Mouse (Mus musculus): ENCODE data around the gene Gm597. TPM values are rescaled to one million over a fixed set of nuclear protein-coding genes. Genes with fewer than 3 reads are reported as not detected.

Gm597 gene
- total RNA-seq (2021): not detected

GRCm38 (mm10) chr1:28780152-28780551, at the start of gene Gm597:
TSS of gene Gm597 (minus strand) at chr1:28780252.
- intact Hi-C loops (cut with DNase I): no loop called here
- DNase-seq: no peak

- no peak for DNase-seq
- intact Hi-C loops (cut with DNase I): no loop called here
These were observed 27.6 kb upstream of the Gm597 start for GRCm38 (mm10) chr1:28807689-28808088.

- intact Hi-C loops (cut with DNase I): no loop called here
These were observed 26.6 kb upstream of the Gm597 start for GRCm38 (mm10) chr1:28806618-28807017.

GRCm38 (mm10) chr1:28800881-28801280, 20.8 kb upstream of the Gm597 start:
- DNase-seq: no peak
- intact Hi-C loops (cut with DNase I): no loop called here

More at GRCm38 (mm10) chr1:28806618-28807017, 26.6 kb upstream of the Gm597 start:
- no peak for DNase-seq

All from heart, postnatal 10 days (tissue).